Mouse (Mus musculus) ES-Bruce4 (cell line): Measurements from ENCODE around the gene Tamm41. TPM values are rescaled to one million over a fixed set of nuclear protein-coding genes. Genes with fewer than 3 reads are reported as not detected.

Experiments used
- H3K27ac ChIP-seq: 2 replicates; pipeline ENCODE4 v1.5.1; 2012; ENCODE audit warnings: low read length, inconsistent platforms; ENCODE audit not compliant: insufficient read depth
- H3K27me3 ChIP-seq: 2 replicates; pipeline ENCODE4 v1.6.1; 2012; ENCODE audit warnings: mild to moderate bottlenecking, low read length, inconsistent platforms; ENCODE audit not compliant: control insufficient read depth, poor library complexity, insufficient read depth, severe bottlenecking
- H3K36me3 ChIP-seq: 2 replicates; pipeline ENCODE4 v1.6.1; 2012; ENCODE audit warnings: inconsistent platforms, mild to moderate bottlenecking, low read length, moderate library complexity; ENCODE audit not compliant: control insufficient read depth, poor library complexity, insufficient read depth, severe bottlenecking
- H3K4me1 ChIP-seq: one replicate; pipeline ENCODE4 v1.8.1; 2011; ENCODE audit warnings: low read length; ENCODE audit not compliant: control insufficient read depth, insufficient read depth
- H3K4me3 ChIP-seq: 2 replicates; pipeline ENCODE4 v1.5.1; 2011; ENCODE audit warnings: low read depth, mild to moderate bottlenecking, low read length
- H3K9ac ChIP-seq: 2 replicates; pipeline ENCODE4 v1.6.1; 2012; ENCODE audit warnings: low read depth, mild to moderate bottlenecking, inconsistent platforms; ENCODE audit not compliant: poor library complexity, severe bottlenecking
- H3K9me3 ChIP-seq: replicated peaks from 2 replicates; pipeline ENCODE4 v1.6.1; 2012; ENCODE audit warnings: mild to moderate bottlenecking, low read length, inconsistent platforms; ENCODE audit not compliant: control insufficient read depth, poor library complexity, insufficient read depth, severe bottlenecking
- CTCF ChIP-seq: IDR thresholded peaks from one replicate; pipeline ENCODE4 v1.8.1; 2011; ENCODE audit warnings: low read depth, low read length
- EP300 ChIP-seq: IDR thresholded peaks from 2 replicates; pipeline ENCODE4 v1.6.1; 2011; ENCODE audit warnings: low read depth, low read length; ENCODE audit not compliant: insufficient read depth
- POLR2A ChIP-seq: IDR thresholded peaks from one replicate; pipeline ENCODE4 v1.8.1; 2011; ENCODE audit warnings: low read length; ENCODE audit not compliant: insufficient read depth
- polyA plus RNA-seq: library from polyadenylated mRNA; stranded (reverse); fragments of >200 nt; gene quantifications from 2 replicates; pipeline ENCODE4 v1.2.4, GENCODE M21; 2011; ENCODE audit warnings: low read depth; ENCODE audit not compliant: missing spikeins, insufficient read depth, insufficient read length

Tamm41 gene
- polyA plus RNA-seq, 1 experiment = 60.3 TPM

- H3K27ac ChIP-seq = no peak overlapping the region
- TF ChIP-seq POLR2A (no peak), EP300 (no peak), CTCF (no peak)
- no peaks in the 10 kb centered on the region for H3K36me3 ChIP-seq
- no peaks in the 10 kb centered on the region for H3K27me3 ChIP-seq
- no peaks in the 10 kb centered on the region for H3K4me1 ChIP-seq
- no peak overlapping the region for H3K4me3 ChIP-seq
- H3K9ac ChIP-seq = no peak overlapping the region
- H3K9me3 ChIP-seq = no peaks in the 10 kb centered on the region
Observed at GRCm38 (mm10) chr6:114993659-114994058, 44.0 kb downstream of the Tamm41 start.

GRCm38 (mm10) chr6:114991909-114992308 lies 45.8 kb downstream of the Tamm41 start:
- Histone ChIP-seq H3K9me3 (no peaks in the 10 kb centered on the region), H3K27me3 (no peaks in the 10 kb centered on the region), H3K27ac (no peak overlapping the region), H3K4me3 (no peak overlapping the region), H3K9ac (no peak overlapping the region), H3K4me1 (no peaks in the 10 kb centered on the region), H3K36me3 (no peaks in the 10 kb centered on the region)
- TF ChIP-seq EP300 = no peak
- no peak for TF ChIP-seq CTCF
- TF ChIP-seq POLR2A = no peak

DNA sequence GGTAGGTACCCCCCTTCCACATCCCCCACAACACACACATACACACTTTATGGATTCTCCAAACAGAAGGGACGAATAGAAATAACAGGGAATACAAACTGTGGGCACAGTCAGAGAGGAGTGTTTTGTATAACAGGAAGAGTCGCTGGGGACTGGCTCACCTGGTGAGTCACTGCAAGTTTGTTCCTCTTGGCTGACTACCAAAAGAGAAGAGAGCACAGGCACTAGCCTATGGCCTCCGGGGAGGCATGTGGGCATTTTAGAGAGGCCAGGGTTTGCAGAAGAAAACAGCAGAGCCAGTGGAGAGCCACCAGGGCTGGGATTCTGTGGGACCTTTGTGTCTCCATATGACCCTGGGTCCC lies 49.1 kb downstream of the Tamm41 start:
- no peaks in the 10 kb centered on the region for H3K36me3 ChIP-seq
- no peaks in the 10 kb centered on the region for H3K4me1 ChIP-seq
- TF ChIP-seq CTCF (no peak), EP300 (no peak), POLR2A (no peak)
- H3K9me3 ChIP-seq = no peaks in the 10 kb centered on the region
- H3K4me3 ChIP-seq = no peak overlapping the region
- H3K9ac ChIP-seq = no peak overlapping the region
- H3K27me3 ChIP-seq = no peaks in the 10 kb centered on the region
- no peak overlapping the region for H3K27ac ChIP-seq

GRCm38 (mm10) chr6:114987966-114988618 lies 49.6 kb downstream of the Tamm41 start:
- Histone ChIP-seq H3K27me3 (no peaks in the 10 kb centered on the region), H3K9ac (no peak overlapping the region), H3K27ac (no peak overlapping the region), H3K4me3 (no peak overlapping the region), H3K36me3 (no peaks in the 10 kb centered on the region), H3K4me1 (no peaks in the 10 kb centered on the region), H3K9me3 (no peaks in the 10 kb centered on the region)
- TF ChIP-seq CTCF = no peak
- TF ChIP-seq POLR2A = no peak
- TF ChIP-seq EP300 = no peak

- Histone ChIP-seq H3K36me3 (no peaks in the 10 kb centered on the region), H3K27ac (no peak overlapping the region), H3K9me3 (no peaks in the 10 kb centered on the region), H3K4me1 (no peaks in the 10 kb centered on the region), H3K27me3 (no peaks in the 10 kb centered on the region), H3K4me3 (no peak overlapping the region), H3K9ac (no peak overlapping the region)
- TF ChIP-seq POLR2A (no peak), CTCF (no peak)
Observed at GRCm38 (mm10) chr6:114982671-114983070, 55.0 kb downstream of the Tamm41 start.

DNA sequence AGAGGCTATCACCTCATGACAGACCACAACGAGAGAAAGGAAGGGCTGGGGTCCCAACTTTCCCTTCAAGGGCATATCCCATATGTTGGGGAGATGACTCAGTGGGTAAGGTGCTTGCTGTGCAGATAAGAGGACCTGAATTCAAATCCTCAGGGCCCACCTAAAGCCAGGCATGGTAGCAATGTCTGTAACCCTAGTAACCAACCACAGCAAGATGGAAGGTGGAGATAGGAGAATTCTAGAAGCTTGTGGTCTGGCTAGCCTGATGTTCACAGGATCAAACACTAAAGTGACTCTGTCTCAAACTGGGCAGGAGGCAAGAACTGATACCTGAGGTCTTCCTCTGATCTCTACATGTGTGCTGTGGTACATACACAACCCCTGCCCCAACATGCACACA lies 58.0 kb downstream of the Tamm41 start:
- Histone ChIP-seq H3K27ac (no peak overlapping the region), H3K27me3 (no peaks in the 10 kb centered on the region)
- no peak for TF ChIP-seq POLR2A
- no peak for TF ChIP-seq EP300
- TF ChIP-seq CTCF = no peak

More for the DNA sequence above, 58.0 kb downstream of the Tamm41 start:
- Histone ChIP-seq H3K4me1 (no peaks in the 10 kb centered on the region), H3K9ac (no peak overlapping the region), H3K9me3 (no peaks in the 10 kb centered on the region), H3K4me3 (no peak overlapping the region), H3K36me3 (no peaks in the 10 kb centered on the region)
